Mouse (Mus musculus): ENCODE data around the gene Tpk1. TPM values are rescaled to one million over a fixed set of nuclear protein-coding genes. Genes with fewer than 3 reads are reported as not detected.

Gene Tpk1
- polyA plus RNA-seq, 1 experiment from 2014 or later, result 5.3 TPM

GRCm38 (mm10) chr6:43562474-43562873 lies 103.6 kb downstream of the Tpk1 start:
- Histone ChIP-seq H3K36me3 (ENCODE audit: control insufficient read depth, insufficient read depth, low read length) (no peaks in the 10 kb centered on the region), H3K27me3 (ENCODE audit: control insufficient read depth, insufficient read depth, low read length) (no peaks in the 10 kb centered on the region), H3K4me1 (ENCODE audit: control insufficient read depth, insufficient read depth, low read length) (no peaks in the 10 kb centered on the region), H3K4me3 (ENCODE audit: low read depth, low read length) (no peak overlapping the region), H3K27ac (ENCODE audit: low read depth, low read length) (no peak overlapping the region), H3K4me2 (ENCODE audit: low read depth) (no peak overlapping the region), H3K9me3 (ENCODE audit: control insufficient read depth, low read length) (no peaks in the 10 kb centered on the region), H3K9ac (ENCODE audit: low read length) (no peak overlapping the region)
- 87% methylated on average over 4 of the region's 4 CpGs for WGBS
- DNase-seq (ENCODE audit: low spot score) (no peak), ATAC-seq (ENCODE audit: insufficient read depth, low FRiP score, low TSS enrichment) (no peak)

DNA sequence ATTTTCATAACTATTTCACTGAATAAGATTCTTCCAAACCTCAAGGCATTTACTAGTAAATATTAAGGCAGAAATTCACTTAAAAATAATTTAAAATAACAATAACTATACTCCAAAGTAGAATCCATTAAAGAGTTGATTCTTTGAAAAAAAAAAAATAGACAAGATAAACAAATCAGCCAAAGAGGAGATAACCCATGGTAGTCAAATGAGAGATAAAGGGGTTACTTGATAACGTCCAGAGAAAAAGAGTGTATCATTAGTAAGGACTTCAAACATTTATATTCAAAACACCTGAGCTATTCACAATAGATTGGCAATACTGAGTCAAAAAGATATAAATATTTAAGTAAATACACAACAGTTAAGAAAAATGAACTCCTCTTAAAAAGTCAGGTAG lies 114.7 kb downstream of the Tpk1 start:
- Histone ChIP-seq H3K9me3 (ENCODE audit: control insufficient read depth, low read length) (no peaks in the 10 kb centered on the region), H3K27ac (ENCODE audit: low read depth, low read length) (no peak overlapping the region), H3K4me2 (ENCODE audit: low read depth) (no peak overlapping the region), H3K27me3 (ENCODE audit: control insufficient read depth, insufficient read depth, low read length) (no peaks in the 10 kb centered on the region), H3K36me3 (ENCODE audit: control insufficient read depth, insufficient read depth, low read length) (no peaks in the 10 kb centered on the region), H3K4me1 (ENCODE audit: control insufficient read depth, insufficient read depth, low read length) (no peaks in the 10 kb centered on the region), H3K9ac (ENCODE audit: low read length) (no peak overlapping the region), H3K4me3 (ENCODE audit: low read depth, low read length) (no peak overlapping the region)
- ATAC-seq (ENCODE audit: insufficient read depth, low FRiP score, low TSS enrichment) (no peak), DNase-seq (ENCODE audit: low spot score) (no peak)
- 92% methylated on average over 1 of the region's 1 CpGs for WGBS

GRCm38 (mm10) chr6:43546537-43546936 lies 119.5 kb downstream of the Tpk1 start:
- H3K36me3 ChIP-seq (ENCODE audit: control insufficient read depth, insufficient read depth, low read length), result no peaks in the 10 kb centered on the region
- no peak overlapping the region for H3K4me3 ChIP-seq (ENCODE audit: low read depth, low read length)
- H3K9ac ChIP-seq (ENCODE audit: low read length), result no peak overlapping the region
- no peaks in the 10 kb centered on the region for H3K27me3 ChIP-seq (ENCODE audit: control insufficient read depth, insufficient read depth, low read length)
- no peak overlapping the region for H3K4me2 ChIP-seq (ENCODE audit: low read depth)
- no peak for ATAC-seq (ENCODE audit: insufficient read depth, low FRiP score, low TSS enrichment)
- H3K9me3 ChIP-seq (ENCODE audit: control insufficient read depth, low read length), result no peaks in the 10 kb centered on the region
- WGBS, result 89% methylated on average over 1 of the region's 1 CpGs
- no peaks in the 10 kb centered on the region for H3K4me1 ChIP-seq (ENCODE audit: control insufficient read depth, insufficient read depth, low read length)
- no peak for DNase-seq (ENCODE audit: low spot score)
- no peak overlapping the region for H3K27ac ChIP-seq (ENCODE audit: low read depth, low read length)

- ATAC-seq (ENCODE audit: insufficient read depth, low FRiP score, low TSS enrichment), result no peak
- H3K4me3 ChIP-seq (ENCODE audit: low read depth, low read length), result no peak overlapping the region
- H3K9ac ChIP-seq (ENCODE audit: low read length), result no peak overlapping the region
- no peaks in the 10 kb centered on the region for H3K27me3 ChIP-seq (ENCODE audit: control insufficient read depth, insufficient read depth, low read length)
- 83% methylated on average over 2 of the region's 2 CpGs for WGBS
- no peaks in the 10 kb centered on the region for H3K36me3 ChIP-seq (ENCODE audit: control insufficient read depth, insufficient read depth, low read length)
- H3K9me3 ChIP-seq (ENCODE audit: control insufficient read depth, low read length), result no peaks in the 10 kb centered on the region
- H3K27ac ChIP-seq (ENCODE audit: low read depth, low read length), result no peak overlapping the region
- H3K4me1 ChIP-seq (ENCODE audit: control insufficient read depth, insufficient read depth, low read length), result no peaks in the 10 kb centered on the region
- no peak for DNase-seq (ENCODE audit: low spot score)
- no peak overlapping the region for H3K4me2 ChIP-seq (ENCODE audit: low read depth)
Measured at GRCm38 (mm10) chr6:43537252-43537870, 128.7 kb downstream of the Tpk1 start.

- no peak overlapping the region for H3K4me3 ChIP-seq (ENCODE audit: low read depth, low read length)
- H3K36me3 ChIP-seq (ENCODE audit: control insufficient read depth, insufficient read depth, low read length), result no peaks in the 10 kb centered on the region
- no peak overlapping the region for H3K27ac ChIP-seq (ENCODE audit: low read depth, low read length)
- no peak overlapping the region for H3K4me2 ChIP-seq (ENCODE audit: low read depth)
- H3K9ac ChIP-seq (ENCODE audit: low read length), result no peak overlapping the region
- H3K27me3 ChIP-seq (ENCODE audit: control insufficient read depth, insufficient read depth, low read length), result no peaks in the 10 kb centered on the region
- WGBS, result 93% methylated on average over 2 of the region's 2 CpGs
- ATAC-seq (ENCODE audit: insufficient read depth, low FRiP score, low TSS enrichment) (no peak), DNase-seq (ENCODE audit: low spot score) (no peak)
- no peaks in the 10 kb centered on the region for H3K9me3 ChIP-seq (ENCODE audit: control insufficient read depth, low read length)
- no peaks in the 10 kb centered on the region for H3K4me1 ChIP-seq (ENCODE audit: control insufficient read depth, insufficient read depth, low read length)
Measured at GRCm38 (mm10) chr6:43535459-43535858, 130.6 kb downstream of the Tpk1 start.

DNA sequence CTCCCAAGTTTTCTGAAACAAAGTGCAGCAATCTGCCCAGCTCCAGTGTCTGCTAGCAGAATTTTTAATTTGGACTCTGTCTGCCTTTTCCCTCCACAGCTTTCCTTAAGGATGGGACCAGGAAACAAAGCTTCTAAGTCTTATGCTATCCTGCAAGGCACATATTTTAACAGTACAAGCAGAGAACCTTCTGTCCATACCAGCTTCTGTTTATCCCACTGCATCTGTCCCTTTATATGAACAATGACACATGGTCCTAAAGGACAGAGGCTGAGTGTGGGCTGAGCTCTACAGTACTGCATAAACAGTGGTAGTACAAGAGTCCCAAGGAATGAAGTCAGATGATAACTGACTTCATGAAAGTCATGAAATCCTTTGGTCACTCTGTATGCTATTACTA lies 132.8 kb downstream of the Tpk1 start:
- Histone ChIP-seq H3K4me3 (ENCODE audit: low read depth, low read length) (no peak overlapping the region), H3K9me3 (ENCODE audit: control insufficient read depth, low read length) (no peaks in the 10 kb centered on the region), H3K4me1 (ENCODE audit: control insufficient read depth, insufficient read depth, low read length) (no peaks in the 10 kb centered on the region), H3K27me3 (ENCODE audit: control insufficient read depth, insufficient read depth, low read length) (no peaks in the 10 kb centered on the region), H3K36me3 (ENCODE audit: control insufficient read depth, insufficient read depth, low read length) (no peaks in the 10 kb centered on the region), H3K9ac (ENCODE audit: low read length) (no peak overlapping the region), H3K27ac (ENCODE audit: low read depth, low read length) (no peak overlapping the region), H3K4me2 (ENCODE audit: low read depth) (no peak overlapping the region)
- ATAC-seq (ENCODE audit: insufficient read depth, low FRiP score, low TSS enrichment) (no peak), DNase-seq (ENCODE audit: low spot score) (no peak)

- H3K36me3 ChIP-seq (ENCODE audit: control insufficient read depth, insufficient read depth, low read length), result no peaks in the 10 kb centered on the region
- no peaks in the 10 kb centered on the region for H3K9me3 ChIP-seq (ENCODE audit: control insufficient read depth, low read length)
- H3K27ac ChIP-seq (ENCODE audit: low read depth, low read length), result no peak overlapping the region
- no peak for DNase-seq (ENCODE audit: low spot score)
- 91% methylated on average over 3 of the region's 3 CpGs for WGBS
- H3K9ac ChIP-seq (ENCODE audit: low read length), result no peak overlapping the region
- no peak overlapping the region for H3K4me3 ChIP-seq (ENCODE audit: low read depth, low read length)
- no peak overlapping the region for H3K4me2 ChIP-seq (ENCODE audit: low read depth)
- no peaks in the 10 kb centered on the region for H3K4me1 ChIP-seq (ENCODE audit: control insufficient read depth, insufficient read depth, low read length)
- no peaks in the 10 kb centered on the region for H3K27me3 ChIP-seq (ENCODE audit: control insufficient read depth, insufficient read depth, low read length)
- no peak for ATAC-seq (ENCODE audit: insufficient read depth, low FRiP score, low TSS enrichment)
Measured at GRCm38 (mm10) chr6:43532822-43533221, 133.3 kb downstream of the Tpk1 start.

GRCm38 (mm10) chr6:43531996-43532395 lies 134.1 kb downstream of the Tpk1 start:
- Histone ChIP-seq H3K27me3 (ENCODE audit: control insufficient read depth, insufficient read depth, low read length) (no peaks in the 10 kb centered on the region), H3K36me3 (ENCODE audit: control insufficient read depth, insufficient read depth, low read length) (no peaks in the 10 kb centered on the region), H3K9ac (ENCODE audit: low read length) (no peak overlapping the region), H3K4me3 (ENCODE audit: low read depth, low read length) (no peak overlapping the region), H3K4me1 (ENCODE audit: control insufficient read depth, insufficient read depth, low read length) (no peaks in the 10 kb centered on the region), H3K4me2 (ENCODE audit: low read depth) (no peak overlapping the region), H3K27ac (ENCODE audit: low read depth, low read length) (no peak overlapping the region), H3K9me3 (ENCODE audit: control insufficient read depth, low read length) (no peaks in the 10 kb centered on the region)
- no peak for ATAC-seq (ENCODE audit: insufficient read depth, low FRiP score, low TSS enrichment)
- DNase-seq (ENCODE audit: low spot score), result no peak

GRCm38 (mm10) chr6:43528996-43529395 lies 137.1 kb downstream of the Tpk1 start:
- Histone ChIP-seq H3K9ac (ENCODE audit: low read length) (no peak overlapping the region), H3K27me3 (ENCODE audit: control insufficient read depth, insufficient read depth, low read length) (no peaks in the 10 kb centered on the region), H3K4me1 (ENCODE audit: control insufficient read depth, insufficient read depth, low read length) (no peaks in the 10 kb centered on the region), H3K4me3 (ENCODE audit: low read depth, low read length) (no peak overlapping the region), H3K9me3 (ENCODE audit: control insufficient read depth, low read length) (no peaks in the 10 kb centered on the region), H3K36me3 (ENCODE audit: control insufficient read depth, insufficient read depth, low read length) (no peaks in the 10 kb centered on the region), H3K4me2 (ENCODE audit: low read depth) (no peak overlapping the region), H3K27ac (ENCODE audit: low read depth, low read length) (no peak overlapping the region)
- ATAC-seq (ENCODE audit: insufficient read depth, low FRiP score, low TSS enrichment) (no peak), DNase-seq (ENCODE audit: low spot score) (no peak)
- WGBS, result 85% methylated on average over 3 of the region's 3 CpGs
